Mouse (Mus musculus) liver, embryonic 13.5 days (tissue): Measurements from ENCODE around the gene Hist1h1d. TPM values are rescaled to one million over a fixed set of nuclear protein-coding genes. Genes with fewer than 3 reads are reported as not detected.
"Not testable (repeated sequence)": the region's sequence is repeated elsewhere in the genome, so short reads cannot be mapped to it uniquely, and the experiment has no call there.

Experiments
- ATAC-seq: fragments of 200-750 bp; cut with Nextera tagmentation; 2 replicates; pipeline ENCODE4 v1.8.0; 2017; ENCODE audit warnings: low read depth, mild to moderate bottlenecking, moderate number of reproducible peaks, moderate library complexity
- DNase-seq: peaks from one replicate; pipeline ENCODE4 v3.0.0; 2022
- H3K27ac ChIP-seq: fragments of 300-500 bp; sonication (generic); 2 replicates; pipeline ENCODE4 v1.5.1; 2015; ENCODE audit warnings: moderate library complexity, mild to moderate bottlenecking, inconsistent platforms
- H3K27me3 ChIP-seq: fragments of 300-500 bp; sonication (generic); 2 replicates; pipeline ENCODE4 v1.6.1; 2015; ENCODE audit warnings: mild to moderate bottlenecking, inconsistent platforms
- H3K36me3 ChIP-seq: fragments of 300-500 bp; sonication (generic); 2 replicates; pipeline ENCODE4 v1.6.1; 2015; ENCODE audit warnings: mild to moderate bottlenecking, inconsistent platforms
- H3K4me1 ChIP-seq: fragments of 300-500 bp; sonication (generic); replicated peaks from 2 replicates; pipeline ENCODE4 v1.6.1; 2015; ENCODE audit warnings: inconsistent platforms
- H3K4me2 ChIP-seq: fragments of 300-500 bp; sonication (generic); 2 replicates; pipeline ENCODE4 v1.6.1; 2015; ENCODE audit warnings: inconsistent platforms, mild to moderate bottlenecking, moderate library complexity
- H3K4me3 ChIP-seq: fragments of 300-500 bp; sonication (generic); replicated peaks from 2 replicates; pipeline ENCODE4 v1.5.1; 2015; ENCODE audit warnings: mild to moderate bottlenecking, inconsistent platforms
- H3K9ac ChIP-seq: fragments of 300-500 bp; sonication (generic); 2 replicates; pipeline ENCODE4 v1.6.1; 2015; ENCODE audit warnings: mild to moderate bottlenecking, inconsistent platforms
- H3K9me3 ChIP-seq: fragments of 300-500 bp; sonication (generic); replicated peaks from 2 replicates; pipeline ENCODE4 v1.6.1; 2016; ENCODE audit warnings: inconsistent platforms
- WGBS: fragments of 180-500 bp; shearing (Covaris S2); methylation state at CpG from one replicate; pipeline ENCODE4 v1.1.7; 2015; ENCODE audit not compliant: insufficient replicate concordance; 5-methylcytosine and 5-hydroxymethylcytosine counted together
- polyA plus RNA-seq: library from polyadenylated mRNA; unstranded; fragments of >200 nt; fragmentation: Nextera tagmentation; extraction: Ambion mirVana; gene quantifications from 2 replicates; pipeline ENCODE4 v1.2.1, GENCODE M21; 2015

The Hist1h1d gene
- polyA plus RNA-seq, 1 experiment from 2014 or later: 0.93 TPM

DNA sequence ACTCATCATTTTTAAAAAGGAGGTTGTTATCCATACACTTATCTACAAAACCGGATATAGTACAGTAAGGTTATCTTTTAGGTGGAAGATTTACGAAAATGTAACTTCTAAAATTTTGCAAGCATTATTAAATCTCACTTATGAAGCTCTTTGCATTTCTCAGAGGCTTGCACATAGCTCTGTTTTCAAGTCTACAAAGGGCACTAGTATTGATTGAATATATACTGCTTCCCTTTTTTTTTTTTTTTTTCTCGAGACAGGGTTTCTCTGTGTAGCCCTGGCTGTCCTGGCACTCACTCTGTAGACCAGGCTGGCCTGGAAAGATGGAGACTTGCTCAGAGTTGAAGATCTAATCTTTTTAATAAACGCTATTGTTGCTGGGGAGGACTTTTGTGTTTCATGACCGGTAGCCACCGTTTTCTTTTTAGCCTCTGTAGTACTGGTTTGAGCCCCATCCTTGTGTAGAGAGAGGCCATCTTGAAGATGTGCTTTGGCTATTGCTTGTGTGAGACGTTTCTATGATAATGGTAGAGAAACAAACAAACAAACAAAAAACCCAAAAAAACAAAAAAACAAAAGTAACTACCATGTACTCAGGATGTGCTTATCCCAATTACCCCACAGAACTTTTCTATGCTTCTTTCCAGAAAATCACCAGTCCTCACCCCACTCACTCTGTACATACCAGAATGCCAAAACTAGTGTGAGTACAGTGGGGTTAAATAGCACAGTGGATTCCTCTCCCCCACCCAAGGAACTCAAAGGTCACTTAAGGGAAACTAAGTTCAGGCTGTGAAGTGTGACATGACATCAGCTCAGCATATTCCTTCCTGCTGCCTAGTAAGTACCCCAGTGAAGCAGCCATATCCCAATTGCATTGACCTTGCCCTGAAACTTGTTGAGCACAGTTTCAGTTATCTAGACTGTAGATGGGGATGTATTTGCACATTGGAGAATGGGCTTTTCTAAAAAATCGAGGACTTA, 839 bp upstream of the Hist1h1d start:
- H3K27ac ChIP-seq: peak overlapping the region; percentile 98
- peaks cover 58% of the 10 kb centered on the region for H3K4me1 ChIP-seq
- peak overlapping the region; percentile 81 for H3K9ac ChIP-seq
- WGBS: 34% methylated on average over 8 of the region's 8 CpGs
- H3K27me3 ChIP-seq: no peaks in the 10 kb centered on the region
- DNase-seq (no peak), ATAC-seq (no peak)
- peak overlapping the region; percentile 71 for H3K4me2 ChIP-seq
- H3K36me3 ChIP-seq: no peaks in the 10 kb centered on the region
- no peaks in the 10 kb centered on the region for H3K9me3 ChIP-seq
- H3K4me3 ChIP-seq: peak overlapping the region; percentile 58; the same call in 1 of the 2 replicates

DNA sequence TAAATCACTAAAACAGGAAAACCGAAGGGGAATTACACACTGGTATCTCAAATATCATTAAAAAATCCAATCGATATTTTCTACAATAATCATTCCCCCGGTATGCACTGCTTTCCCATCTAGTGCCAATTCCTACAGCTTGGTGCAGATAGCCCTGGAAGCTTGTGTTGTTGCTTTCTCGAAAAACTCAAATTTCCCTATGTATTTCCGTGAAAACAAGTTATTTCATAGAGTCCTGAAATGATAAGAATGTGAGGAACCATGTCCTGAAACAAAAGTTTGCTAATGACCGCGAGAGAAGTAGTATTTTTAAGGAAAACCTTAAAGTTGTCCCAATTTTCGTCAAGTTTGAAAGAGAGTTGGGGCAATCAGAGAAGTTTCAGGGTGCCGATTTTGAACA, 1.3 kb downstream of the Hist1h1d start:
- peak overlapping the region; percentile 100 for H3K27ac ChIP-seq
- H3K27me3 ChIP-seq: no peaks in the 10 kb centered on the region
- peak overlapping the region; percentile 66 for H3K4me3 ChIP-seq
- H3K9ac ChIP-seq: peak overlapping the region; percentile 92
- DNase-seq (no peak), ATAC-seq (no peak)
- 19% methylated on average over 9 of the region's 9 CpGs for WGBS
- H3K4me2 ChIP-seq: peak overlapping the region; percentile 83
- H3K36me3 ChIP-seq: no peaks in the 10 kb centered on the region
- no peaks in the 10 kb centered on the region for H3K9me3 ChIP-seq
- peaks cover 56% of the 10 kb centered on the region for H3K4me1 ChIP-seq

DNA sequence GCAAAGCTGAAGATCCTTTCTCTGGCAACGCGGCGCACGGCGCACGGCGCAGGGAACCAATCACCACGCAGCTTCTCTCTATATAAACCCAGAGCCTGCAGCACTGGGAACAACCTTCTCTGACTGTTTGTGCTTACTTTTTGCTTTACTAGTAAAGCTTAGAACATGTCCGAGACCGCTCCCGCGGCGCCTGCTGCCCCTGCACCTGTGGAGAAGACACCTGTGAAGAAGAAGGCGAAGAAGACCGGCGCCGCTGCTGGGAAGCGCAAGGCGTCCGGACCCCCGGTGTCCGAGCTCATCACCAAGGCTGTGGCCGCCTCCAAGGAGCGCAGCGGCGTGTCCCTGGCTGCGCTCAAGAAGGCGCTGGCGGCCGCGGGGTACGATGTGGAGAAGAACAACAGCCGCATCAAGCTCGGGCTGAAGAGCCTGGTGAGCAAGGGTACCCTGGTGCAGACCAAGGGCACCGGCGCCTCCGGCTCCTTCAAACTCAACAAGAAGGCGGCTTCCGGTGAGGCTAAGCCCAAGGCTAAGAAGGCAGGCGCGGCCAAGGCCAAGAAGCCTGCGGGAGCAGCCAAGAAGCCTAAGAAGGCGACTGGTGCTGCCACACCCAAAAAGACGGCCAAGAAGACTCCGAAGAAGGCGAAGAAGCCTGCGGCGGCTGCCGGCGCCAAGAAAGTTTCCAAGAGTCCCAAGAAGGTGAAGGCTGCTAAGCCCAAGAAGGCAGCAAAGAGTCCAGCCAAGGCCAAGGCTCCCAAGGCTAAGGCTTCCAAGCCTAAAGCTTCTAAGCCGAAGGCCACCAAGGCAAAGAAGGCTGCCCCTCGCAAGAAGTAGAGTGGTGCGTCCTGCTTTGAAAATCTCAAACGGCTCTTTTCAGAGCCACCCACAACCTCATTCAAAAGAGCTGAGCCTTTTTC, 2.1 kb downstream of the Hist1h1d start:
- peak overlapping the region; percentile 66 for H3K4me3 ChIP-seq
- DNase-seq (peak; percentile 90), ATAC-seq (peak; percentile 74)
- H3K9me3 ChIP-seq: no peaks in the 10 kb centered on the region
- H3K4me2 ChIP-seq: peak overlapping the region; percentile 83
- H3K27me3 ChIP-seq: no peaks in the 10 kb centered on the region
- no peaks in the 10 kb centered on the region for H3K36me3 ChIP-seq
- peak overlapping the region; percentile 92 for H3K9ac ChIP-seq
- H3K4me1 ChIP-seq: peaks cover 51% of the 10 kb centered on the region
- WGBS: under 1% methylated on average over 54 of the region's 54 CpGs
- peak overlapping the region; percentile 100 for H3K27ac ChIP-seq

DNA sequence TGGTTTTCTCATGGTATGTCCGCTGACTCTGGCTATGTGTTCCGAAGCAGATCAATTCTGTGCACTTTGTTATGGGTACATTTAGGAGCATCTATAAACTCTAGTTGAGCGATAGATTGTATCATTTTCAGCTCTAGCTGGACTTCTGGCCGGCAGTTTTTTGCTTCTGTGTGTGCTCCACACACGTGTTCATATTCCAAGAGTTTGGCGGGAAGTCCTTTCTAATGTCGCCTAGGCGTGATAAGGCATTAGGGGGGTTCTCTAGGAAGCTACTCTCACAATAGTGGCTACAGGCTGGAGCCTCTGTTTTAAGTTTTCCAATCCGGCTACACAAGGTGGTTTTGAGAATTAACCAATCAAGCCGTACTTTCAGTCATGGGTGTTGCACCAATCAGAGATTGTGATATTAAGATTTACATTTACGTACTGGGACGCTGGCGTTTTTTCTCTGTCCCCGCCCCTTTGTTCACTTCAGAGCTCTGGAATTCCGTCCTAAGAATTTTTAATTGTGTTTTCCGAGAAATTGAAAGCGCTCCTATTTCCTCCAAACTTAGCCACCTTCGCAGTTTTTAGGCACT, 2.9 kb downstream of the Hist1h1d start:
- peak; percentile 80 for DNase-seq
- Histone ChIP-seq H3K9ac (peak overlapping the region; percentile 92), H3K4me3 (peak overlapping the region; percentile 66), H3K9me3 (no peaks in the 10 kb centered on the region), H3K36me3 (no peaks in the 10 kb centered on the region), H3K27ac (peak overlapping the region; percentile 100), H3K4me2 (peak overlapping the region; percentile 83), H3K4me1 (peaks cover 52% of the 10 kb centered on the region), H3K27me3 (no peaks in the 10 kb centered on the region)
- WGBS: under 1% methylated on average over 18 of the region's 18 CpGs
- ATAC-seq: peak; percentile 54

DNA sequence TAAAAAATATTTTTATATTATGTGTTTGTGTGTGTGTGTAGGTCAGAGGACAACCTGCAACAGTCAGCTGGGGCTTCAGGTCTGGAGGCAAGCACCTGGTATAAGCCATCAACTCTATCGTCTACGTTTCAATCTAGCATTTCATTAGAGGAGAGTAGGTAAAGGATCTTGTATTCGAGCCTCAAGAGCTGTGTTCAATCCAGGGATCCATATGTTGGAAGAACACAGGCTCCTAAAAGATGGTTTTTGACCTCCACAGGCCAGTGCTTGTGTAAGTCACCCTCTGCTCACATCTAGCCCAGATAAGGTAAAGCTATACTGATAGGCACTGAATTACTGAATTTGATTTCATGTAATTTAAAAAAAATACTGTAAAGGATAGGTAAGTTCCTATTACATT, 3.8 kb downstream of the Hist1h1d start:
- peak overlapping the region; percentile 83 for H3K4me2 ChIP-seq
- H3K4me1 ChIP-seq: peaks cover 50% of the 10 kb centered on the region
- no peaks in the 10 kb centered on the region for H3K36me3 ChIP-seq
- no peaks in the 10 kb centered on the region for H3K9me3 ChIP-seq
- 56% methylated on average over 3 of the region's 3 CpGs for WGBS
- no peaks in the 10 kb centered on the region for H3K27me3 ChIP-seq
- ATAC-seq (no peak), DNase-seq (no peak)
- H3K9ac ChIP-seq: peak overlapping the region; percentile 92
- peak overlapping the region; percentile 100 for H3K27ac ChIP-seq
- H3K4me3 ChIP-seq: peak overlapping the region; percentile 66

DNA sequence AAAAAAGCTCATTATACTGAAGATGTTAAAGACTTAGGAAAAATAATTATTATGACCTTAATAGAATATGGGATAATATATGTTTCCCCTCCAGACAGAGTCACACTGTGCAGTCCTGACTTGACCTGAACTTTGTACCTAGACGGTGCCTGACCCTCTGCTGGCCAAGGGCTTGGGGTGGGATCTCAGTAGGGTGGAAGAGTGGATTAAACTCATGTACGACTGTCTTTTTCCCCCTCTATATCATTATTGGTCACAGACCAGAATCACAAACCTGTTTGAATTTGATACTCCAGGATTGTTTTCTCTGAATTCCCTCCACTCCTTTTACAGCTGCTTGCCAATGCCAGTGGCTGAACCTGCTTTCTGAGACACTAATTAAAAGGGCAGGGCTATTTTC, 7.6 kb downstream of the Hist1h1d start:
- not testable (repeated sequence) for DNase-seq, H3K27me3 ChIP-seq, H3K9me3 ChIP-seq, H3K36me3 ChIP-seq, ATAC-seq
- peak overlapping the region; percentile 37 for H3K4me3 ChIP-seq
- peak overlapping the region; percentile 90 for H3K27ac ChIP-seq
- H3K4me2 ChIP-seq: peak overlapping the region; percentile 64
- peak overlapping the region; percentile 73 for H3K9ac ChIP-seq
- 26% methylated on average over 2 of the region's 2 CpGs for WGBS
- peaks cover 53% of the 10 kb centered on the region for H3K4me1 ChIP-seq

DNA sequence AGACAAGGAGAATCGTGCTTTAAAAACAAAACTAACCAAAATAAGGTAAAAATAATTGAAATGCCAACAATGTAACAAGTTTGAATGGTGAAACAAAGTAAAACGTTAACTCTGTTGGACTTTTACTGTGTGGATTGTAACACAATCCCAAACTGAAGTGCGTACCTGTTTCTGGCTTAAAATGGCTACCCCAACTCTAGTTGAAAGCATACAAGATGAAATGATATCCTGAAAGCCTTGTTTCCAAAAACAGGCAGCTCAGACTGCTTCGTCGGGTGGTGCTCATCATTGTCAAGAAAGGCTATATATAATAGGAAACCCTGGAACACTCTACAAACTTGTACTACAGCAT, 8.4 kb downstream of the Hist1h1d start:
- not testable (repeated sequence) for DNase-seq, H3K9me3 ChIP-seq, H3K36me3 ChIP-seq, ATAC-seq, H3K27me3 ChIP-seq
- peaks cover 50% of the 10 kb centered on the region for H3K4me1 ChIP-seq
- peak overlapping the region; percentile 73 for H3K9ac ChIP-seq
- H3K4me2 ChIP-seq: peak overlapping the region; percentile 73
- H3K27ac ChIP-seq: peak overlapping the region; percentile 98
- 3% methylated on average over 2 of the region's 5 CpGs for WGBS
- H3K4me3 ChIP-seq: peak overlapping the region; percentile 55

DNA sequence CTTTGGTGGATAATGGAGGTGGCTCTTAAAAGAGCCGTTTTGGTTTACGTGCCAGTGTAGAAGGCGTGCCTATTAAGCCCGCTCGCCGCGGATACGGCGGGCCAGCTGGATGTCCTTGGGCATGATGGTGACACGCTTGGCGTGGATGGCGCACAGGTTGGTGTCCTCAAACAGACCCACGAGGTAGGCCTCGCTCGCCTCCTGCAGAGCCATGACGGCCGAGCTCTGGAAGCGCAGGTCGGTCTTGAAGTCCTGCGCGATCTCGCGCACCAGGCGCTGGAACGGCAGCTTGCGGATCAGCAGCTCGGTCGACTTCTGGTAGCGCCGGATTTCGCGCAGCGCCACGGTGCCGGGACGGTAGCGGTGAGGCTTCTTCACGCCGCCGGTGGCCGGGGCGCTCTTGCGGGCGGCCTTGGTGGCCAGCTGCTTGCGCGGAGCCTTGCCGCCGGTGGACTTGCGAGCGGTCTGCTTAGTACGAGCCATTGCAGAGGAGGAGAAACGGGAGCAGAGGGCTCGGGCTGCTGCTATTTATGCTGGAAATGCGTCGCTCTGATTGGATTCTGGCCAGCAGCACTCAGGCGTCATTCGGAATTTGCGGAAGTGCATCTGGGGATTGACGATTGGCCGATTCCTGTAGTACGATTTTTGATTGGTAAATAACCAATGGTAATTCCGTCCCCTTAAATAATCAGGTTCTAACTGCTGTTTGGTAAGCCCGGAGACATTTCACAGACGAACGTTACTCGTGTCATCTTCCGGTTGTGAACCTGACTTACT, 9.0 kb downstream of the Hist1h1d start, which contains the start of gene Hist1h3e:
Gene Hist1h3e, minus strand, starts transcription at position 487 of the 777 bp plus-strand sequence.
- peak; percentile 92 for DNase-seq
- not testable (repeated sequence) for H3K9me3 ChIP-seq, H3K36me3 ChIP-seq, H3K27me3 ChIP-seq
- under 1% methylated on average over 56 of the region's 67 CpGs for WGBS
- H3K4me3 ChIP-seq: peak within 1 kb of the TSS; percentile 55
- peak within 1 kb of the TSS; percentile 98 for H3K27ac ChIP-seq
- peak; percentile 91 for ATAC-seq
- peaks cover 49% of the 10 kb centered on the region for H3K4me1 ChIP-seq
- H3K4me2 ChIP-seq: peak within 1 kb of the TSS; percentile 73
- peak within 1 kb of the TSS; percentile 74 for H3K9ac ChIP-seq

DNA sequence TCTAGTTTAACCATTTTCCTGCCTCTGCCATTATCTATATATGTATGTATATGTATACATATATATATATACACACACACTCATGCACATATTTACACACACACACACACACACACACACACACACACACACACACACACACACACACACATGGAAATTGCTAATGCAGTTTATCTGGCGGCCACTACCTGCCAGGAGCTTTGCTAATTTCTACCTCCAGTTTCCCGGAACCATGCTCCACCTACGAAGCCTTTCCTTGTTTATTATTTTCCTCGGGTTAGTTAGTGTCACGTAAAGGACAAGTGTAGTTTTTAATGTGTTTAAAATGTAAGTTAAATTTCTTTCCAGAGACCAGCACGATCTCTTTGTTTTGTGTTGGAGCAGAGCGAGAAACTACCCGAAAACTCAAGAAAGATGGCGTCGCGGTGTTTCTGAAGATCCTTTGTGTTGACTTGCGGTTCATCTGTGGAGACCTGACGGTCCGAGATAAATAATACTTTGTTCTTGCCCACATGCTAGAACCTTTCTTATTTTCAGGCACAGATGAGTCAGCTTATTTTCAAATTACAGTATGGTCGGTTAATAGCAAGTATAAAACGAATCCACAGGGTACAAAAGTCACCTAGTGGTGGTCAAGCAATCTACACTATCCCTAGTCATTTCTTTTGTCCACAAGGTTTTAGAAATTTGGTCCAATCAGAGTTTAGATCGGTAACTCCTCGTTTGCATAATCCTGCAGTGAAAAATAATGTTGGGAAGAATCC, 9.8 kb downstream of the Hist1h1d start:
- peak overlapping the region; percentile 73 for H3K4me2 ChIP-seq
- peak overlapping the region; percentile 74 for H3K9ac ChIP-seq
- 2% methylated on average over 18 of the region's 18 CpGs for WGBS
- no peaks in the 10 kb centered on the region for H3K9me3 ChIP-seq
- no peak for DNase-seq
- H3K27me3 ChIP-seq: no peaks in the 10 kb centered on the region
- no peak for ATAC-seq
- no peaks in the 10 kb centered on the region for H3K36me3 ChIP-seq
- H3K4me3 ChIP-seq: peak overlapping the region; percentile 55
- peaks cover 51% of the 10 kb centered on the region for H3K4me1 ChIP-seq
- peak overlapping the region; percentile 98 for H3K27ac ChIP-seq

DNA sequence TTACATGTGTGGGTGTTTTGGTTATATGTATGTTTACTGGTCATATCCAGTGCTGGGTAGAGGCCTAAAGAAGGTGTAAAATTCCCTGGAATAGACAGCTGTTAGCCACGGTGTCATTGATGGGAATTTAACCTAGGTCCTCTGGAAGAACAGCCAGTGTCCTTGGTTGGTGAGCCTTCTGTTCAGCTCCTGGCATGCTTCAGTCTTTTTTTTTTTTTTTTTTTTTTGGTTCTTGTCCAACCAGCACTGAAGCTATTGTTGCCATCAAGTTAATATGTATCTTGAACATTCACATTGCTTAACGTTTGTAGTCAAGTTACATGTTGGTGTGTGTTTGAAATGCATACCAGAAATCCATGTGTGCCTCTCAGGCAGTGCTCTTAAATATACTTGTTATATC, 11.4 kb downstream of the Hist1h1d start:
- Histone ChIP-seq H3K9ac (no peak overlapping the region), H3K27me3 (no peaks in the 10 kb centered on the region), H3K27ac (peak overlapping the region; percentile 98), H3K9me3 (no peaks in the 10 kb centered on the region), H3K4me1 (peaks cover 49% of the 10 kb centered on the region), H3K4me2 (no peak overlapping the region), H3K4me3 (no peak overlapping the region), H3K36me3 (no peaks in the 10 kb centered on the region)
- no peak for ATAC-seq
- no peak for DNase-seq
- 88% methylated on average over 2 of the region's 2 CpGs for WGBS
